Mouse (Mus musculus) urinary bladder, postnatal 10 days (tissue): ENCODE data around the gene Glis3.

Experiments used
- DNase-seq: peaks from one replicate; pipeline ENCODE4 v3.0.0; 2022; ENCODE audit warnings: low spot score

Gene Glis3

GRCm38 (mm10) chr19:28382168-28382911 lies 297.5 kb downstream of the Glis3 start:
- no peak for DNase-seq

GRCm38 (mm10) chr19:28381441-28381840 lies 298.4 kb downstream of the Glis3 start:
- DNase-seq, result no peak

GRCm38 (mm10) chr19:28380691-28381262 lies 299.1 kb downstream of the Glis3 start:
- DNase-seq, result no peak

- DNase-seq, result no peak
These were observed 302.0 kb downstream of the Glis3 start for GRCm38 (mm10) chr19:28377788-28378295.

GRCm38 (mm10) chr19:28376401-28376800 lies 303.5 kb downstream of the Glis3 start:
- no peak for DNase-seq

GRCm38 (mm10) chr19:28375746-28376145 lies 304.1 kb downstream of the Glis3 start:
- no peak for DNase-seq

- DNase-seq, result no peak
These were observed 305.4 kb downstream of the Glis3 start for GRCm38 (mm10) chr19:28374524-28374923.

GRCm38 (mm10) chr19:28368215-28368614 lies 311.7 kb downstream of the Glis3 start:
- no peak for DNase-seq

GRCm38 (mm10) chr19:28367274-28367673 lies 312.6 kb downstream of the Glis3 start:
- DNase-seq, result no peak

- no peak for DNase-seq
These were observed 313.1 kb downstream of the Glis3 start for GRCm38 (mm10) chr19:28366766-28367165.

GRCm38 (mm10) chr19:28365897-28366296 lies 314.0 kb downstream of the Glis3 start:
- no peak for DNase-seq

GRCm38 (mm10) chr19:28360884-28361283 lies 319.0 kb downstream of the Glis3 start:
- DNase-seq, result no peak

- DNase-seq, result no peak
These were observed 322.3 kb downstream of the Glis3 start for GRCm38 (mm10) chr19:28357595-28357994.

GRCm38 (mm10) chr19:28351068-28352066 lies 328.5 kb downstream of the Glis3 start:
- no peak for DNase-seq

GRCm38 (mm10) chr19:28347080-28347825 lies 332.6 kb downstream of the Glis3 start:
- no peak for DNase-seq

- no peak for DNase-seq
These were observed 336.2 kb downstream of the Glis3 start for GRCm38 (mm10) chr19:28343640-28344039.

- DNase-seq, result no peak
These were observed 342.3 kb downstream of the Glis3 start for GRCm38 (mm10) chr19:28337574-28337973.

- DNase-seq, result no peak
These were observed 343.0 kb downstream of the Glis3 start for GRCm38 (mm10) chr19:28336651-28337510.

- no peak for DNase-seq
These were observed 344.0 kb downstream of the Glis3 start for GRCm38 (mm10) chr19:28335890-28336289.

GRCm38 (mm10) chr19:28333007-28333766 lies 346.7 kb downstream of the Glis3 start:
- no peak for DNase-seq
